Mouse (Mus musculus): ENCODE data around the gene Calcoco2. TPM values are rescaled to one million over a fixed set of nuclear protein-coding genes. Genes with fewer than 3 reads are reported as not detected.

Gene Calcoco2
- polyA plus RNA-seq, 1 experiment from 2014 or later, result not detected

DNA sequence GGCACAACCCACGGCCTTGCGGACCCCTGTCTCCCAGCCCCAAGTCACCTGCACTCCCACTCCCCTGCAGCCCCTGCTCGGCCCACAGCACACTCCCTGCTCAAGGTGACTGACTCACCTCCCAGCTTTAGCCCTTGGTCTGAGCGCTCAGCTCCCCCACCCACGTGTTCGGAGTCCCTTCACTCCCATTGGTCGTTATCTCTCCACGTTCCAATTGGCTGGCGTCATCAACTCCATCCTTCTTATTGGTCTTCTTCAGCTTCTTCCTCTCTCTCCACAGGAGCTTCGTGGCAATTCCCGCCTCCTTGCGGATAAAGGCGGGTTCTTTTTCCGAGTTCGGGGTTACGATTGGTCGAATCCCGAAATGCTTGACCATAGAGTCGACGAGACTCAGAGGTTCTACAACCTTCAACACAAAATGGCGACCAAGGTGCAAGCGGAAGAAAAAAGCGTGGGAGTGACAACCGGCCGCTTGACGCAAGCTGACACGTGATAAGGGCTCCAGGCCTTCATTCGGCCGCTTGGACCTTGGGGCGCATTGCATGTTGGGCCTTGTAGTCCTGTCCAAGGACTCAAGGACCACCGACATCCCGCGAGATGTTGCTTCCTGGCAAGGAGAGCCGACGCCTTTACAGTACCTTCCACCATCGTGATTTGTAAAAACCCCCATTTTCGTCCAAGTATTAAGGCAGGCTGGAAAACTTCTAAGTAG, 36.1 kb downstream of the Calcoco2 start, which contains the start of gene Atp5g1:
Gene Atp5g1 (minus strand): TSS at position 162 of the 712 bp plus-strand sequence.
- Histone ChIP-seq H3K9ac (peak within 1 kb of the TSS; percentile 88), H3K27me3 (no peaks in the 10 kb centered on the region), H3K4me3 (peak within 1 kb of the TSS; percentile 83), H3K27ac (peak within 1 kb of the TSS; percentile 90), H3K4me2 (peak within 1 kb of the TSS; percentile 82), H3K36me3 (peaks cover 16% of the 10 kb centered on the region), H3K9me3 (no peaks in the 10 kb centered on the region), H3K4me1 (replicated peaks) (peaks cover 24% of the 10 kb centered on the region)
- ATAC-seq (ENCODE audit: low FRiP score), result peak; percentile 97
- WGBS, result under 1% methylated on average over 37 of the region's 37 CpGs

GRCm38 (mm10) chr11:96075177-96075508, 36.6 kb downstream of the Calcoco2 start:
- no peak for ATAC-seq (ENCODE audit: low FRiP score)
- no peaks in the 10 kb centered on the region for H3K27me3 ChIP-seq
- peak overlapping the region; percentile 82 for H3K4me2 ChIP-seq
- H3K4me3 ChIP-seq, result peak overlapping the region; percentile 83
- H3K36me3 ChIP-seq, result peaks cover 21% of the 10 kb centered on the region
- H3K9me3 ChIP-seq, result no peaks in the 10 kb centered on the region
- H3K9ac ChIP-seq, result peak overlapping the region; percentile 88
- peak overlapping the region; percentile 90 for H3K27ac ChIP-seq
- under 1% methylated on average over 15 of the region's 15 CpGs for WGBS
- H3K4me1 ChIP-seq (replicated peaks), result peaks cover 24% of the 10 kb centered on the region

DNA sequence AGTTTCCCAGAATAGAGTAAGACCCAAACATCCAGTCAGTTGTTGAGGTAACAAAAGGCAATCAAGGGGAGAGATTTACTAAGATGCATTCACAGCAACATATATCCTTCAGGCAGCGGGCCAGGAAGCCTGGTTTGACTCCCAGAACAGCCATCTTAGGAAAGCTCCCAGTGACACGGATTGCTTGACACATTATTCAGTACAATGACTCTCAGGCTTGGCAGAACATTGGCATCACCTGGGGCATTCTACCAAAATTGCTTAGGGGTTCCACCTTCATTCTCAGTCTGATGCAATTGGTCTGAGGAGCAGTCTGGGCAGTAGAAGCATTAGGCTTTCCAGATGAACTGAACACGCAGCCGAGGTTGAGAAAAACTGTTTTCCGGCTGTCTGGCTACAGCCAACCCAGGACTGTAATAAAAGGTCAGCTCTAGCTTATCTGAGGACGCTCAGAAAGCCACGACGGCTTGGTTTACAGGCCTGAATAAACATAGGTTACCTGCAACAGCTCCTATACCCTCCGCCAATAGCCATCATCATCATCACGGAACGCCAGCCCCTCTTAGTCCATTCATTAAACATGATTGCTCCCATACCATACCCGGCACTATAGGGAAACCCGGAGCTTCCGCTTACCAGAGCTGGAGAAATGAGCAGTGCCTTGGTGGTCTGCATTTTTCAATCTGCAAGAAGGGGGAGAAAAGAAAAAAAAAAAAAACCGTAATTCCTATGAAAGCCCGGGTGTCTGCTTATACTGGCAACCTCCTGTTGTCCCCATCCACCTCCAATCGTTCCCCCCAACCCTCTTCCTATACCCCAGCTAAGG, 37.2 kb downstream of the Calcoco2 start:
- peaks cover 24% of the 10 kb centered on the region for H3K4me1 ChIP-seq (replicated peaks)
- no peaks in the 10 kb centered on the region for H3K9me3 ChIP-seq
- peaks cover 23% of the 10 kb centered on the region for H3K36me3 ChIP-seq
- 28% methylated on average over 17 of the region's 17 CpGs for WGBS
- H3K27ac ChIP-seq, result peak overlapping the region; percentile 90
- no peak for ATAC-seq (ENCODE audit: low FRiP score)
- H3K27me3 ChIP-seq, result no peaks in the 10 kb centered on the region
- H3K4me2 ChIP-seq, result peak overlapping the region; percentile 82
- peak overlapping the region; percentile 83 for H3K4me3 ChIP-seq
- H3K9ac ChIP-seq, result peak overlapping the region; percentile 88

DNA sequence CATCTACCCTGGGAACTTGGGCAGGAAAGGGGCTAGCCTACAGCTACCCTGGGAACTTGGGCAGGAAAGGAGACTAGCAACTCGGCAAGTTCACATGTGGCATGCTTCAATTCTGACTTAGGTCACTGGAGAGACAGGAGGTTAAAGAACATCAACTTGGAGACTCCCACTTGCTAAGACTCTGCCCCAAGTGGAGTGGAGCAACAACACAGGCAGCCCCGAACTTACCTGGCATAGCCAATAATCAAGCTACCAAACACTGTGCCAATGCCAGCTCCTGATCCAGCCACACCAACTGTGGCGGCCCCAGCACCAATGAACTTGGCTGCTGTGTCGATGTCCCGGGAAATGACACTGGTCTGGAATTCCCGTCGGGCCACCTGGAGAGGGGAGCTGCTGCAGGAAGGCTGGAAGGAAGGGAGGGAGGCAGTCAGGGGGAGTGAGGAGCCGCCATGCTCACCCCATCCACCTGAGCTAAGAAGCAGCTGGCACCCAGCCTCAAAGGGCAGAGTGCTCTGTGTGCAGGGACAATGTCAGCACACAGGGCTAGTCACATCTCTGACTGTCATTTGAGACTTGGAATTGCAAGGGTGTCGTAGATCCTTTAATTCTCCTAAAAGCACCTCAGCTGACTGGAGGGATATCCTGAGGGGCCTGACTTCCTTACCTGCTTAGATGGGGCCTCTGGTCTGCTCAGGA, 38.3 kb downstream of the Calcoco2 start:
- no peaks in the 10 kb centered on the region for H3K27me3 ChIP-seq
- H3K27ac ChIP-seq, result no peak overlapping the region
- H3K4me2 ChIP-seq, result peak overlapping the region; percentile 82
- H3K36me3 ChIP-seq, result peaks cover 23% of the 10 kb centered on the region
- peak overlapping the region; percentile 88; the same call in 1 of the 2 replicates for H3K9ac ChIP-seq
- no peak for ATAC-seq (ENCODE audit: low FRiP score)
- H3K9me3 ChIP-seq, result no peaks in the 10 kb centered on the region
- H3K4me1 ChIP-seq (replicated peaks), result peaks cover 24% of the 10 kb centered on the region
- 87% methylated on average over 7 of the region's 9 CpGs for WGBS
- H3K4me3 ChIP-seq, result peak overlapping the region; percentile 83; the same call in 1 of the 2 replicates

GRCm38 (mm10) chr11:96071013-96071412, 40.8 kb downstream of the Calcoco2 start:
- Histone ChIP-seq H3K27me3 (no peaks in the 10 kb centered on the region), H3K4me3 (no peak overlapping the region), H3K4me2 (no peak overlapping the region), H3K9me3 (no peaks in the 10 kb centered on the region), H3K36me3 (peaks cover 23% of the 10 kb centered on the region), H3K9ac (no peak overlapping the region), H3K27ac (no peak overlapping the region), H3K4me1 (replicated peaks) (peaks cover 21% of the 10 kb centered on the region)
- no peak for ATAC-seq (ENCODE audit: low FRiP score)
- 92% methylated on average over 1 of the region's 1 CpGs for WGBS

GRCm38 (mm10) chr11:96070353-96070752, 41.4 kb downstream of the Calcoco2 start:
- Histone ChIP-seq H3K27ac (no peak overlapping the region), H3K36me3 (peaks cover 23% of the 10 kb centered on the region), H3K4me3 (no peak overlapping the region), H3K9me3 (no peaks in the 10 kb centered on the region), H3K4me2 (no peak overlapping the region), H3K27me3 (no peaks in the 10 kb centered on the region), H3K4me1 (replicated peaks) (peaks cover 26% of the 10 kb centered on the region), H3K9ac (no peak overlapping the region)
- no peak for ATAC-seq (ENCODE audit: low FRiP score)
- whole genome bisulfite sequencing, result 90% methylated on average over 7 of the region's 7 CpGs

- no peak overlapping the region for H3K27ac ChIP-seq
- no peaks in the 10 kb centered on the region for H3K9me3 ChIP-seq
- no peak overlapping the region for H3K9ac ChIP-seq
- no peak overlapping the region for H3K4me3 ChIP-seq
- H3K27me3 ChIP-seq, result no peaks in the 10 kb centered on the region
- H3K36me3 ChIP-seq, result peaks cover 18% of the 10 kb centered on the region
- peaks cover 20% of the 10 kb centered on the region for H3K4me1 ChIP-seq (replicated peaks)
- 76% methylated on average over 5 of the region's 5 CpGs for WGBS
- no peak for ATAC-seq (ENCODE audit: low FRiP score)
- H3K4me2 ChIP-seq, result no peak overlapping the region
Observed at GRCm38 (mm10) chr11:96068231-96068630, 43.5 kb downstream of the Calcoco2 start.

DNA sequence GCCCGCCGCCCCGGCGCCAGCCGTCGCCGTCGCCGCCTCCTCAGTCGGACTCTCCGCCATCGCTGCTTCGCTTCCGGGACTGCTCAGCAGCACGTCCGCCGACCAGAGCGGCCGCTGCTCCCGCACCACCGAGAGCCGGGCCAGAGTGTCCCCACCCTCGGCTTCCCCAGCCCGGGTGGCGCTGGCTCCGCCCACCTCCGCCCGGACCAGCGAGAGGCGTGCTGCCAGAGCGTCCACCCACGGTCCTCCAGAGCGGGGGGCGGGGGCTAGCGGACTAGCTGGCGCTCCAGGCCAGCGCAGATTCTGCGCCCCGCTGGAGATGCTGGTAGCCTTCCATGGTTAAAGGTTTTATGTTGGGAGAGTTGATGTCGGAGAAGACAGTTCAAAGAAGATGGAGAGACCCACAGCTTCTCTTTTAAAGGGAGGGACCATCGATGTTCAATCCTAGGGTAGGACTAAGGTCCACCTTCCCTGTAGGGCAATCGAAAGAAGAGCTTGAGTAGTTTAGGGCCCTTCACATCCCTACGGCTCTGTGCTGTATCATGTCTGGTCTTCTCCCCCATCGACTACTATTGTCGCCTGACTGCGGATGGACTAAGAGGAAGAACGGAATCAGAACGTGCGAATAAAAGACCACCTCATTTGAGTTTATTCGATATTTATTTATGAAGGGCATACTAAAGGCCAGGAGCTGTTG, 46.4 kb downstream of the Calcoco2 start, which contains the start of gene Ube2z:
Gene Ube2z (minus strand): TSS at position 174 of the 697 bp plus-strand sequence.
- peak; percentile 99 for ATAC-seq (ENCODE audit: low FRiP score)
- Histone ChIP-seq H3K9me3 (no peaks in the 10 kb centered on the region), H3K27ac (peak within 1 kb of the TSS; percentile 87), H3K4me3 (peak within 1 kb of the TSS; percentile 96), H3K36me3 (peaks cover 15% of the 10 kb centered on the region), H3K4me2 (peak within 1 kb of the TSS; percentile 92), H3K9ac (peak within 1 kb of the TSS; percentile 97), H3K27me3 (no peaks in the 10 kb centered on the region), H3K4me1 (replicated peaks) (peaks cover 29% of the 10 kb centered on the region)
- WGBS, result 6% methylated on average over 37 of the region's 50 CpGs

GRCm38 (mm10) chr11:96064521-96065214, 47.1 kb downstream of the Calcoco2 start:
- Histone ChIP-seq H3K4me3 (peak overlapping the region; percentile 96), H3K9ac (peak overlapping the region; percentile 97), H3K36me3 (peaks cover 17% of the 10 kb centered on the region), H3K4me2 (peak overlapping the region; percentile 92), H3K9me3 (no peaks in the 10 kb centered on the region), H3K4me1 (replicated peaks) (peaks cover 29% of the 10 kb centered on the region), H3K27ac (peak overlapping the region; percentile 87), H3K27me3 (no peaks in the 10 kb centered on the region)
- under 1% methylated on average over 51 of the region's 64 CpGs for WGBS
- ATAC-seq (ENCODE audit: low FRiP score), result peak; percentile 75

DNA sequence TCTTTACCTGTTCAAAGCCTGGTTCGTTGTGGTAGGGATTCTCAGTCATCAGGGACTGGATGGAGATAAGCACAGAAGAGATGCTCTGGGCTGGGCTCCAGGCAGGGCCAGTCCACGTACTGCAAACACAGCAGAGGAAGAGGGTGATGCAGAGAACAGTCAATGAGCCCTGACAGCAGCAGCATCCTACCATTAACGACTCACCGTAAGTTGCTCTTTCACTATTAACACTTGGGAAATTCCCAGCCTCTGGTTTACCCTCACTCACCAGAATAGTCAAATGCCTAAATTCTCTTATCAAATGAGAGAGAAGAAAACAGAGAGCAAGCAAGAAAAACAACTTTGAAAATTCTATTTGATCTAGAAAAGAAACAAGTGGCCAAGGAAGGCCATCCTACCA, 53.5 kb downstream of the Calcoco2 start:
- Histone ChIP-seq H3K4me1 (replicated peaks) (peaks cover 11% of the 10 kb centered on the region), H3K9ac (no peak overlapping the region), H3K4me3 (no peak overlapping the region), H3K36me3 (peaks cover 70% of the 10 kb centered on the region), H3K27ac (no peak overlapping the region), H3K9me3 (no peaks in the 10 kb centered on the region), H3K4me2 (no peak overlapping the region), H3K27me3 (no peaks in the 10 kb centered on the region)
- no peak for ATAC-seq (ENCODE audit: low FRiP score)
- 87% methylated on average over 4 of the region's 4 CpGs for WGBS

- Histone ChIP-seq H3K27ac (no peak overlapping the region), H3K4me3 (no peak overlapping the region), H3K27me3 (no peaks in the 10 kb centered on the region), H3K9me3 (no peaks in the 10 kb centered on the region), H3K36me3 (peaks cover 95% of the 10 kb centered on the region), H3K4me1 (replicated peaks) (no peaks in the 10 kb centered on the region), H3K9ac (no peak overlapping the region), H3K4me2 (no peak overlapping the region)
- 95% methylated on average over 3 of the region's 3 CpGs for WGBS
- no peak for ATAC-seq (ENCODE audit: low FRiP score)
Observed at GRCm38 (mm10) chr11:96050854-96051253, 60.9 kb downstream of the Calcoco2 start.
